Mouse (Mus musculus): ENCODE results near the gene Slc6a21. TPM values are rescaled to one million over a fixed set of nuclear protein-coding genes. Genes with fewer than 3 reads are reported as not detected.
"Not testable (repeated sequence)": the region's sequence is repeated elsewhere in the genome, so short reads cannot be mapped to it uniquely, and the experiment has no call there.

Slc6a21 gene
- total RNA-seq, 2 experiments from 2014 or later, result not detected

GRCm38 (mm10) chr7:45247666-45248065 is 29.6 kb upstream of the Slc6a21 start:
- ATAC-seq (replicated peaks; ENCODE audit: low FRiP score, low TSS enrichment, poor library complexity, severe bottlenecking), result no peak

- ATAC-seq (replicated peaks; ENCODE audit: low FRiP score, low TSS enrichment, poor library complexity, severe bottlenecking), result no peak
Observed at GRCm38 (mm10) chr7:45253806-45254205, 23.5 kb upstream of the Slc6a21 start.

GRCm38 (mm10) chr7:45255822-45256221 is 21.5 kb upstream of the Slc6a21 start:
- not testable (repeated sequence) for ATAC-seq (replicated peaks; ENCODE audit: low FRiP score, low TSS enrichment, poor library complexity, severe bottlenecking)

- ATAC-seq (replicated peaks; ENCODE audit: low FRiP score, low TSS enrichment, poor library complexity, severe bottlenecking), result no peak
Observed at GRCm38 (mm10) chr7:45257063-45257840, 20.1 kb upstream of the Slc6a21 start.

- no peak for ATAC-seq (replicated peaks; ENCODE audit: low FRiP score, low TSS enrichment, poor library complexity, severe bottlenecking)
Observed at GRCm38 (mm10) chr7:45259281-45259680, 18.0 kb upstream of the Slc6a21 start.

- no peak for ATAC-seq (replicated peaks; ENCODE audit: low FRiP score, low TSS enrichment, poor library complexity, severe bottlenecking)
Observed at GRCm38 (mm10) chr7:45262266-45262665, 15.0 kb upstream of the Slc6a21 start.

GRCm38 (mm10) chr7:45263006-45263607 is 14.2 kb upstream of the Slc6a21 start:
- no peak for ATAC-seq (replicated peaks; ENCODE audit: low FRiP score, low TSS enrichment, poor library complexity, severe bottlenecking)

- ATAC-seq (replicated peaks; ENCODE audit: low FRiP score, low TSS enrichment, poor library complexity, severe bottlenecking), result no peak
Observed at GRCm38 (mm10) chr7:45264348-45264747, 13.0 kb upstream of the Slc6a21 start.

GRCm38 (mm10) chr7:45265518-45265917 is 11.8 kb upstream of the Slc6a21 start:
- ATAC-seq (replicated peaks; ENCODE audit: low FRiP score, low TSS enrichment, poor library complexity, severe bottlenecking), result no peak

GRCm38 (mm10) chr7:45272786-45273412 is 4.4 kb upstream of the Slc6a21 start:
- no peak for ATAC-seq (replicated peaks; ENCODE audit: low FRiP score, low TSS enrichment, poor library complexity, severe bottlenecking)

- ATAC-seq (replicated peaks; ENCODE audit: low FRiP score, low TSS enrichment, poor library complexity, severe bottlenecking), result no peak
Observed at GRCm38 (mm10) chr7:45273672-45274071, 3.6 kb upstream of the Slc6a21 start.

GRCm38 (mm10) chr7:45286486-45286885 is 9.2 kb downstream of the Slc6a21 start:
- no peak for ATAC-seq (replicated peaks; ENCODE audit: low FRiP score, low TSS enrichment, poor library complexity, severe bottlenecking)

GRCm38 (mm10) chr7:45296626-45297025 is 19.3 kb downstream of the Slc6a21 start:
- ATAC-seq (replicated peaks; ENCODE audit: low FRiP score, low TSS enrichment, poor library complexity, severe bottlenecking), result no peak

- no peak for ATAC-seq (replicated peaks; ENCODE audit: low FRiP score, low TSS enrichment, poor library complexity, severe bottlenecking)
Observed at GRCm38 (mm10) chr7:45297563-45297962, 20.2 kb downstream of the Slc6a21 start.

GRCm38 (mm10) chr7:45299752-45300151 is 22.4 kb downstream of the Slc6a21 start:
- peak; percentile 71 for ATAC-seq (replicated peaks; ENCODE audit: low FRiP score, low TSS enrichment, poor library complexity, severe bottlenecking)

- ATAC-seq (replicated peaks; ENCODE audit: low FRiP score, low TSS enrichment, poor library complexity, severe bottlenecking), result peak; percentile 64; the same call in 1 of the 2 replicates
Observed at GRCm38 (mm10) chr7:45300270-45300669, 23.0 kb downstream of the Slc6a21 start.

GRCm38 (mm10) chr7:45302626-45303025 is 25.3 kb downstream of the Slc6a21 start:
- ATAC-seq (replicated peaks; ENCODE audit: low FRiP score, low TSS enrichment, poor library complexity, severe bottlenecking), result no peak

GRCm38 (mm10) chr7:45304869-45305268 is 27.6 kb downstream of the Slc6a21 start:
- ATAC-seq (replicated peaks; ENCODE audit: low FRiP score, low TSS enrichment, poor library complexity, severe bottlenecking), result no peak

GRCm38 (mm10) chr7:45305275-45305674 is 28.0 kb downstream of the Slc6a21 start:
- ATAC-seq (replicated peaks; ENCODE audit: low FRiP score, low TSS enrichment, poor library complexity, severe bottlenecking), result peak; percentile 54; the same call in 1 of the 2 replicates

- ATAC-seq (replicated peaks; ENCODE audit: low FRiP score, low TSS enrichment, poor library complexity, severe bottlenecking), result no peak
Observed at GRCm38 (mm10) chr7:45308551-45309240, 31.4 kb downstream of the Slc6a21 start.

Measured in megakaryocyte-erythroid progenitor cell, adult 5-6 weeks (primary cell).